Mouse (Mus musculus): ENCODE measurements around the gene Nme1.

DNA sequence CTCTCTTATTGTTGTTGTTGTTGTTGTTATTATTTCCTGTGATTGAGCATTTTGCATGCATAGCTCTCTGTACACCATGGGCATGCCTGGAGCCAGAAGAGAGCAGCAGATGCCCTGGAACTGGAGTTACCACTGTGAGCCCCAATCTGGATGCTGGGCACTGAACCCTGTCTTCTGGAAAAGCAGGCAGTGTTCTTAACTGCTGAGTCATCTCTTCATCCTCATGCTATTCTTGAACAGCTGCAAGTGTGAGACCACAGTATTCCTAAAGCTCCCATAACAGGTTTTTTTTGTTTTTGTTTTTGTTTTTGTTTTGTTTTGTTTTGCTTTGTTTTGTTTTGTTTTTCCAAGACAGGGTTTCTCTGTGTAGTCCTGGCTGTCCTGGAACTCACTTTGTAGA is 18.0 kb upstream of the Nme1 start:
- no peak for TF ChIP-seq CTCF (IDR thresholded peaks at IDR 0.05; ENCODE audit: borderline replicate concordance, control insufficient read depth, extremely low read depth, insufficient read depth, low read length, poor library complexity)
- TF ChIP-seq POLR2A (IDR thresholded peaks at IDR 0.05; ENCODE audit: control insufficient read depth, extremely low read depth, insufficient read depth, low read length, poor library complexity): no peak

All from thymus, adult 2 months (tissue).